Mouse (Mus musculus): ENCODE results near the gene Depdc5. TPM values are rescaled to one million over a fixed set of nuclear protein-coding genes. Genes with fewer than 3 reads are reported as not detected.

Depdc5 gene
- polyA plus RNA-seq, 1 experiment from 2014 or later = 28.7 TPM

GRCm38 (mm10) chr5:32934654-32935053, 71.2 kb downstream of the Depdc5 start:
- WGBS = 66% methylated on average over 2 of the region's 2 CpGs
- H3K36me3 ChIP-seq (ENCODE audit: control insufficient read depth, insufficient read depth, low read length) = no peaks in the 10 kb centered on the region
- H3K27me3 ChIP-seq (ENCODE audit: control insufficient read depth, insufficient read depth, low read length) = no peaks in the 10 kb centered on the region
- H3K4me2 ChIP-seq (replicated peaks; ENCODE audit: low read depth, low read length) = no peak overlapping the region
- no peaks in the 10 kb centered on the region for H3K4me1 ChIP-seq (replicated peaks; ENCODE audit: control insufficient read depth, insufficient read depth, low read length)
- no peak overlapping the region for H3K27ac ChIP-seq (ENCODE audit: low read depth, low read length)
- DNase-seq (ENCODE audit: low spot score) (peak; percentile 42), ATAC-seq (ENCODE audit: low FRiP score) (no peak)
- no peak overlapping the region for H3K4me3 ChIP-seq (ENCODE audit: low read depth, low read length)
- no peaks in the 10 kb centered on the region for H3K9me3 ChIP-seq (ENCODE audit: control insufficient read depth, low read length)
- H3K9ac ChIP-seq (ENCODE audit: low read depth, low read length) = no peak overlapping the region

GRCm38 (mm10) chr5:32940586-32940985, 77.1 kb downstream of the Depdc5 start:
- DNase-seq (ENCODE audit: low spot score) = no peak
- 95% methylated on average over 7 of the region's 7 CpGs for WGBS
- H3K36me3 ChIP-seq (ENCODE audit: control insufficient read depth, insufficient read depth, low read length) = peaks cover 10% of the 10 kb centered on the region; the same call in 1 of the 2 replicates
- H3K9ac ChIP-seq (ENCODE audit: low read depth, low read length) = no peak overlapping the region
- no peak overlapping the region for H3K4me2 ChIP-seq (replicated peaks; ENCODE audit: low read depth, low read length)
- no peak for ATAC-seq (ENCODE audit: low FRiP score)
- H3K4me3 ChIP-seq (ENCODE audit: low read depth, low read length) = no peak overlapping the region
- no peaks in the 10 kb centered on the region for H3K9me3 ChIP-seq (ENCODE audit: control insufficient read depth, low read length)
- no peaks in the 10 kb centered on the region for H3K27me3 ChIP-seq (ENCODE audit: control insufficient read depth, insufficient read depth, low read length)
- H3K4me1 ChIP-seq (replicated peaks; ENCODE audit: control insufficient read depth, insufficient read depth, low read length) = no peaks in the 10 kb centered on the region
- H3K27ac ChIP-seq (ENCODE audit: low read depth, low read length) = no peak overlapping the region

GRCm38 (mm10) chr5:32941209-32941924, 77.9 kb downstream of the Depdc5 start:
- Histone ChIP-seq H3K9me3 (ENCODE audit: control insufficient read depth, low read length) (no peaks in the 10 kb centered on the region), H3K9ac (ENCODE audit: low read depth, low read length) (no peak overlapping the region), H3K36me3 (ENCODE audit: control insufficient read depth, insufficient read depth, low read length) (peaks cover 10% of the 10 kb centered on the region; the same call in 1 of the 2 replicates), H3K27me3 (ENCODE audit: control insufficient read depth, insufficient read depth, low read length) (no peaks in the 10 kb centered on the region), H3K4me3 (ENCODE audit: low read depth, low read length) (no peak overlapping the region), H3K27ac (ENCODE audit: low read depth, low read length) (no peak overlapping the region), H3K4me2 (replicated peaks; ENCODE audit: low read depth, low read length) (no peak overlapping the region), H3K4me1 (replicated peaks; ENCODE audit: control insufficient read depth, insufficient read depth, low read length) (no peaks in the 10 kb centered on the region)
- no peak for DNase-seq (ENCODE audit: low spot score)
- ATAC-seq (ENCODE audit: low FRiP score) = no peak
- WGBS = 91% methylated on average over 8 of the region's 8 CpGs

GRCm38 (mm10) chr5:32950077-32950476, 86.6 kb downstream of the Depdc5 start:
- H3K36me3 ChIP-seq (ENCODE audit: control insufficient read depth, insufficient read depth, low read length) = peaks cover under 1% of the 10 kb centered on the region; the same call in 1 of the 2 replicates

GRCm38 (mm10) chr5:32950702-32951274, 87.3 kb downstream of the Depdc5 start:
- no peak for DNase-seq (ENCODE audit: low spot score)
- H3K27ac ChIP-seq (ENCODE audit: low read depth, low read length) = no peak overlapping the region
- H3K4me1 ChIP-seq (replicated peaks; ENCODE audit: control insufficient read depth, insufficient read depth, low read length) = no peaks in the 10 kb centered on the region
- no peaks in the 10 kb centered on the region for H3K9me3 ChIP-seq (ENCODE audit: control insufficient read depth, low read length)
- no peak overlapping the region for H3K4me3 ChIP-seq (ENCODE audit: low read depth, low read length)
- H3K27me3 ChIP-seq (ENCODE audit: control insufficient read depth, insufficient read depth, low read length) = no peaks in the 10 kb centered on the region
- H3K9ac ChIP-seq (ENCODE audit: low read depth, low read length) = no peak overlapping the region
- no peak for ATAC-seq (ENCODE audit: low FRiP score)
- no peak overlapping the region for H3K4me2 ChIP-seq (replicated peaks; ENCODE audit: low read depth, low read length)
- no peaks in the 10 kb centered on the region for H3K36me3 ChIP-seq (ENCODE audit: control insufficient read depth, insufficient read depth, low read length)
- WGBS = 83% methylated on average over 3 of the region's 3 CpGs

More at GRCm38 (mm10) chr5:32950077-32950476, 86.6 kb downstream of the Depdc5 start:
- DNase-seq (ENCODE audit: low spot score) (no peak), ATAC-seq (ENCODE audit: low FRiP score) (no peak)
- no peaks in the 10 kb centered on the region for H3K4me1 ChIP-seq (replicated peaks; ENCODE audit: control insufficient read depth, insufficient read depth, low read length)
- H3K27ac ChIP-seq (ENCODE audit: low read depth, low read length) = no peak overlapping the region
- H3K4me3 ChIP-seq (ENCODE audit: low read depth, low read length) = no peak overlapping the region
- no peaks in the 10 kb centered on the region for H3K27me3 ChIP-seq (ENCODE audit: control insufficient read depth, insufficient read depth, low read length)
- no peak overlapping the region for H3K9ac ChIP-seq (ENCODE audit: low read depth, low read length)
- H3K9me3 ChIP-seq (ENCODE audit: control insufficient read depth, low read length) = no peaks in the 10 kb centered on the region
- WGBS = 97% methylated on average over 6 of the region's 6 CpGs
- H3K4me2 ChIP-seq (replicated peaks; ENCODE audit: low read depth, low read length) = no peak overlapping the region

GRCm38 (mm10) chr5:32955716-32956115, 92.2 kb downstream of the Depdc5 start:
- H3K4me3 ChIP-seq (ENCODE audit: low read depth, low read length) = no peak overlapping the region
- H3K4me2 ChIP-seq (replicated peaks; ENCODE audit: low read depth, low read length) = no peak overlapping the region
- no peaks in the 10 kb centered on the region for H3K27me3 ChIP-seq (ENCODE audit: control insufficient read depth, insufficient read depth, low read length)
- no peak overlapping the region for H3K9ac ChIP-seq (ENCODE audit: low read depth, low read length)
- H3K4me1 ChIP-seq (replicated peaks; ENCODE audit: control insufficient read depth, insufficient read depth, low read length) = no peaks in the 10 kb centered on the region
- no peak overlapping the region for H3K27ac ChIP-seq (ENCODE audit: low read depth, low read length)
- no peak for ATAC-seq (ENCODE audit: low FRiP score)
- H3K9me3 ChIP-seq (ENCODE audit: control insufficient read depth, low read length) = no peaks in the 10 kb centered on the region
- DNase-seq (ENCODE audit: low spot score) = no peak
- WGBS = 93% methylated on average over 4 of the region's 4 CpGs
- no peaks in the 10 kb centered on the region for H3K36me3 ChIP-seq (ENCODE audit: control insufficient read depth, insufficient read depth, low read length)

- Histone ChIP-seq H3K4me3 (ENCODE audit: low read depth, low read length) (no peak overlapping the region), H3K9ac (ENCODE audit: low read depth, low read length) (no peak overlapping the region), H3K27ac (ENCODE audit: low read depth, low read length) (no peak overlapping the region), H3K27me3 (ENCODE audit: control insufficient read depth, insufficient read depth, low read length) (no peaks in the 10 kb centered on the region), H3K36me3 (ENCODE audit: control insufficient read depth, insufficient read depth, low read length) (no peaks in the 10 kb centered on the region), H3K4me1 (replicated peaks; ENCODE audit: control insufficient read depth, insufficient read depth, low read length) (no peaks in the 10 kb centered on the region), H3K9me3 (ENCODE audit: control insufficient read depth, low read length) (no peaks in the 10 kb centered on the region), H3K4me2 (replicated peaks; ENCODE audit: low read depth, low read length) (no peak overlapping the region)
- WGBS = 72% methylated on average over 3 of the region's 3 CpGs
- no peak for ATAC-seq (ENCODE audit: low FRiP score)
- DNase-seq (ENCODE audit: low spot score) = no peak
These were observed 98.1 kb downstream of the Depdc5 start for GRCm38 (mm10) chr5:32961616-32962015.

GRCm38 (mm10) chr5:32962581-32962980, 99.1 kb downstream of the Depdc5 start:
- H3K27ac ChIP-seq (ENCODE audit: low read depth, low read length) = no peak overlapping the region
- no peaks in the 10 kb centered on the region for H3K4me1 ChIP-seq (replicated peaks; ENCODE audit: control insufficient read depth, insufficient read depth, low read length)
- ATAC-seq (ENCODE audit: low FRiP score) (no peak), DNase-seq (ENCODE audit: low spot score) (no peak)
- no peaks in the 10 kb centered on the region for H3K9me3 ChIP-seq (ENCODE audit: control insufficient read depth, low read length)
- no peaks in the 10 kb centered on the region for H3K27me3 ChIP-seq (ENCODE audit: control insufficient read depth, insufficient read depth, low read length)
- H3K4me2 ChIP-seq (replicated peaks; ENCODE audit: low read depth, low read length) = no peak overlapping the region
- H3K4me3 ChIP-seq (ENCODE audit: low read depth, low read length) = no peak overlapping the region
- WGBS = 85% methylated on average over 1 of the region's 1 CpGs
- H3K36me3 ChIP-seq (ENCODE audit: control insufficient read depth, insufficient read depth, low read length) = no peaks in the 10 kb centered on the region
- no peak overlapping the region for H3K9ac ChIP-seq (ENCODE audit: low read depth, low read length)

GRCm38 (mm10) chr5:32976541-32976940, 113.0 kb downstream of the Depdc5 start:
- H3K4me3 ChIP-seq (ENCODE audit: low read depth, low read length) = no peak overlapping the region
- H3K27me3 ChIP-seq (ENCODE audit: control insufficient read depth, insufficient read depth, low read length) = no peaks in the 10 kb centered on the region
- ATAC-seq (ENCODE audit: low FRiP score) (no peak), DNase-seq (ENCODE audit: low spot score) (no peak)
- 89% methylated on average over 4 of the region's 4 CpGs for WGBS
- H3K9ac ChIP-seq (ENCODE audit: low read depth, low read length) = no peak overlapping the region
- H3K27ac ChIP-seq (ENCODE audit: low read depth, low read length) = no peak overlapping the region
- 0 out of 2 replicates have a peak, but pooled peaks cover 2% of the 10 kb centered on the region for H3K36me3 ChIP-seq (ENCODE audit: control insufficient read depth, insufficient read depth, low read length)
- H3K4me2 ChIP-seq (replicated peaks; ENCODE audit: low read depth, low read length) = no peak overlapping the region
- H3K4me1 ChIP-seq (replicated peaks; ENCODE audit: control insufficient read depth, insufficient read depth, low read length) = no peaks in the 10 kb centered on the region
- no peaks in the 10 kb centered on the region for H3K9me3 ChIP-seq (ENCODE audit: control insufficient read depth, low read length)

All from hindbrain, embryonic 11.5 days (tissue).